Mouse (Mus musculus) left cerebral cortex, adult 18-20 months (tissue): Measurements from ENCODE around the gene Aff1. TPM values are rescaled to one million over a fixed set of nuclear protein-coding genes. Genes with fewer than 3 reads are reported as not detected.
A peak's percentile ranks its signal among the peaks of the same experiment; 100 is the strongest.

ENCODE experiments used
- DNase-seq, 2 experiments: peaks; one replicate each; pipeline ENCODE4 v3.0.0; 2021 to 2022; ENCODE audit warnings: low spot score in 2 of 2, mixed read lengths in 1 of 2
- total RNA-seq, 2 experiments: library from RNA; stranded (reverse); gene quantifications; 2 replicates each; pipeline ENCODE4 v1.2.3; 2021

The Aff1 gene
- total RNA-seq, 2 experiments from 2014 or later = 13.3 to 15.4 TPM

GRCm38 (mm10) chr5:103829158-103829557 is 137.0 kb downstream of the Aff1 start:
- no peak for DNase-seq

DNA sequence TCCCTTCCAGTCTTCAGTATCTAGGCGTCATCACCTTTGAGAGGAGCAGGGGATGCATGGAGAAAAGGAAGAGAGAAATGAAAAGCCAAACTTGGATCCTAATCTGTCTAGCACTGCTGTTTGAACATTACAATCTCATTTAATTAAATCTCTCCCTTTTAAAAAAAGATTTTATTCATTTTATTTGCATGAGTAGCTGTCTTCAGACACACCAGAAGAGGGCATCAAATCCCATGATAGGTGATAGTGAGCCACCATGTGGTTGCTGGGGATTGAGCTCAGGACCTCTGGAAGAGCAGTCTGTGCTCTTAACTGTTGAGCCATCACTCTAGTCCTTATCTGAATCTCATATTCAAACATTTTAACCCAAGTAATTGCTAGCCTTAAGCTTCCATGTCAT is 138.7 kb downstream of the Aff1 start:
- DNase-seq = no peak

GRCm38 (mm10) chr5:103835471-103836147 is 143.4 kb downstream of the Aff1 start:
- no peak for DNase-seq

DNA sequence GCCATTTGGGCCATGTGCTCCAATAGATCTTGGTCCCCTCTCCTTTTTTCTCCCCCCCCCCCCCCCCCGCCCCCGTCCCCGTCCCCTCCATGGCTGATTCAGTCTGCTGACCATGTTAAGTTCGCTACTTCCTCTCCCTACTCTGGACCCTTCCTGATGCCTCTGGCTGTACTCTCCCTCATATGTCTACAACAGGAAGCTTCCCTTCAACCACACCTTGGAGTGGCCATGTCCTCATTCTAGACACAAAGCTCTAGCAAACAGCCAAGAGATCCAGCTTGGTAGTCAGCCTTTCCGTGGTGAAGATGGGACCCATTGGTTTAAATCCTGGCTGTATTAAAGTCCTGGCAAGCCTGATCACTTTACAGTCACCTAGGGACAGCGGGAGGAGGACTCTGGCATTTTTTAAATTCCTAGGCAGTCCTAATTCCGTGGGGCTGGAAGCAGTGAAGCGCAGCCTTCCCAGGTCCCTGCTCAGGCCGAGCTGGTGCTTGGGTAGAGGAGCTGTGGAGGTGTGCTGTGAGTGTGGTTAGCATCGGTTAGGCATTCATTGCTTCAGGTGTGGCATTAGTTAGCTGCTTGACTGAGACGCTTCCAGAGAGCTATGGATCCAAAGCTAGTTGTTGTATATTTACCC is 144.1 kb downstream of the Aff1 start:
- no peak for DNase-seq

DNA sequence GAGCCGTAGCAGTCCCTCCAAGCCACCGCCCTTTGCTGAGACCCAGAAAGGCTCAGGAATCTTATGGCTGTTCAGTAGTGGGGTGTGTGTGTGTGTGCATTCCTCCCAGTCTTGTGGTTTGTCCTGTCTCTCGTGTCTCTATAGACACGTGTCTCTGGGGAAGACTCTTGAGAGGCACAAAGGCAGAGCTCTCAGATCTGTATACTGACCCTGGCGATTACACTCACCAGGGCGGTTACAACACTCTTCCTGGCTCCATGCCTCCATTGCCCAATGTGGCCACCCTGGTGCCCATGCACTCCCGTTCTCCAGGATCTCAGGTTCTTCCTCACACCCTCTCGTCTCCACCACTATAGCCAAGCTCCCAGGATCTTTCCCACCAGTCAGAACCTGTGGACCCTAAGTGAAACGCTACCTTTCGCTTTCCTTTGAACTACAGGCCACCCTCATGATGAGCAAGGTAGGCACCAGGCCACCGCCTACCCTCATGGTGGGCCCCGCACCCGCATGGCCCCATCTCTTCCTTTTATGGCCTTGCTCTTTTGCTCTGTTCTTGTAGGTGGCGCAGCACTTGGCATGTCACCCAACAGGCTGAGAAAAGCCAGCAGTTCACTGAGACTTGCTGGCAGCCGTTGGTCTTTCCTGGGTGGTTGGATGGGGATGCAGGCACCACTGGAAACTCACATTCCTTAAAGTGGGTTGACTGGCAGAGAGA is 146.5 kb downstream of the Aff1 start:
- DNase-seq = no peak

GRCm38 (mm10) chr5:103839265-103839626 is 147.1 kb downstream of the Aff1 start:
- DNase-seq = no peak

- peak; percentile 36 to 59 for DNase-seq
Observed at GRCm38 (mm10) chr5:103843938-103844337, 151.8 kb downstream of the Aff1 start.

DNA sequence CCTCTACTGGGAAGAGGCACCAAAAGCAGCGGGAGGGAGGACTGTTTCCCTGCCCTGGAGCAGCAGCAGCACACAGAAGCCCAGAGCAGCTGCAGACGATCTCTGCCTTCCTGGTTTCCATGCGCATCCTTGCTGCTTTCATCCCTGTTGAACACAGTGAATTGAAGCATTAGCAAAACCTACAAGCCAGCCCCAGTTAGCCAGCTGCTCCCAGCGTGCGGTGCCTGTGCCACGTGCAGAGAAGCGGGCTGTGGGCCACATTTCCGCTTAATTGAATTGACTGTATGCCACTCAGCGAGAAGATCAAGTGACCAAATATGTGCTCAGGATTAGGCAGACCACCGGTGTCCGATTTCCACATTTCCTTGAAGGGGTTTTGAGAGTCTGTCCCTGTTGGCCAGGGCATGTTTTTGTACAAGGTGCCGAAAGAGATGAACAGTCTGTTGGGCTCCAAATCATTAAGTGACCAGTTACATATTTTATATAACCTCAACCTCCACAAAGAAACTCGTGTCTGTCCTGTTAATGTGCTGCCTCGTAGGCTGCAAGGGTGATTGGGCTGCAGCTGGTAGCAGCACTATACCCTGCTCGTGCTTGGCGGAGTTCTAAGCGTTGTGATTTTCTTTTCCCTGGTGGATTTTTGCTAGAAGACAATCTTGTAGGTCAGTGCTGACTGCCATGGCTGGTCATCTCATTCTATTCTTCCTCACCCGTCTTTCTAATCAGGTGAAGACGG is 153.4 kb downstream of the Aff1 start:
- no peak for DNase-seq

DNA sequence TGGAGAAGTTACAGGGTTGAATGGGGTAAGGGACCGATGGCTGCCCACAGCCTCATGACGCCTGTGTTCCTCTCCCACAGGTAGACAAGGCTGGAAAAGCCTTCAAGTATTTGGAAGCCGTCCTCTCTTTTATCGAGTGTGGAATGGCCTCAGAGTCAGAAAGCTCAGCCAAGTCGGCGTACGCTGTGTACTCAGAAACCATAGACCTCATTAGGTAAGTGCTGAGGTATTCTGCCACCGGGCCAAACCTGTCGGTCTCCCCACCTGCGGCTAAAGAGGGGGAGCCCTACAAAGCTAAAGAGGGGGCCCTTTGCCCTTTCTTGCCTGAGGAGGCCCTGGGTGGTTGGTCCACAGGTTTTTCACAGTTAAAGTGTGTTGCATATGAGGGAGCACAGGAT is 154.0 kb downstream of the Aff1 start:
- no peak for DNase-seq

DNA sequence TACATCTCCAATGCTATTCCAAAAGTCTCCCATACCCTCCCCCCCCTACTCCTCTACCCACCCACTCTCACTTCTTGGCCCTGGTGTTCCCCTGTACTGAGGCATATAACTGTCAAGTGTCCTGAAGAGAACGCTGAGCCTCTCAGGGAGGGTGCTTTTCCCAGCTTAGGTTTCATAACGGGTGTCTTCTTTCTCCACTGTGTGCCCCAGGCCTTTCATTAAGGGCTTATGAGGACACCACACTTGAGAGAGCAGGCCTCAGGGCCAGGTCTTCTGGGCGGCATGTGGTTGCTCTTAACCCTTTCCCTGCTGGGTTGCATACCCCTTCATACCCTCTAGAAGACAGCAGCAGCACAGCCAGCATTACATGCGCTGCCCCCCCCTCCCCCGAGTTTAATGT is 154.4 kb downstream of the Aff1 start:
- DNase-seq = no peak

- DNase-seq = no peak
Observed at GRCm38 (mm10) chr5:103848546-103848945, 156.4 kb downstream of the Aff1 start.

DNA sequence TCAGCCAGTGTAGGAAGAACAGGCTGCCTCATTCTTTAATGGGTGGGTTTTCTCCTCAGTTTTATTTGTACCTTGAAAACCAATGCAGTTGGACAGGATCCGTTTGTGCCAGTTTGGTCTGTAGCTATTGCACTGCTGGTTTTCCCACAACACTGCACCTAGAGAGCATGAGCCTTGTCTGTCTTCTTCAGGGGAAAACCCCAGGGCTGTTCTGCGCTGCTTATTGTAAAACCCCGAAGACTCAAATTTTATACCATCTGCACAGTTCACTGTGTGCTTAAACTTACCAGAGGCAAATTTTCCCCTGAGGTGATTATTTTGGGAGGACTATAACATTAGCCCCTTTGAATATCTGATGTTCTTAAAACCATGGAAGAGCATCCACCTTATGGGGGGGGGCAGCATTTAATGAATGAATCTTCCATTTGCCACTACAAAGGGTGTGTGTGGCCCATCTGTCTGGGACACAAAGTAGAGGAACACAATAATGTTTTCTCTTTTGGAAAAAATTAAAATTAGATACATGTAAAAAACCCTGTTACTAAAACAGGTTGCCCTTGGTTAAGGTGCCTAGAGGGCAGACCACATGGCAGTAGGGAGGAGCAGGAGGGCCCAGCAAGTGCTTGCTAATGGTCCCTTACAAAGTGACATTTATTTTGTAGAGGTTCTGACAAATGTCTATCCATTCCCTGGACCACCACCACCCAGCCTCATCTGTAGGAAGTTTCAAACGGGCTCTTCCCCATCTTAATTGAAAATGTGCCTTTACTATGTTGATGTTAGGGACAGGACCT is 160.8 kb downstream of the Aff1 start:
- DNase-seq = no peak

GRCm38 (mm10) chr5:103854041-103854806 is 162.1 kb downstream of the Aff1 start:
- DNase-seq = peak; percentile 62 to 66

DNA sequence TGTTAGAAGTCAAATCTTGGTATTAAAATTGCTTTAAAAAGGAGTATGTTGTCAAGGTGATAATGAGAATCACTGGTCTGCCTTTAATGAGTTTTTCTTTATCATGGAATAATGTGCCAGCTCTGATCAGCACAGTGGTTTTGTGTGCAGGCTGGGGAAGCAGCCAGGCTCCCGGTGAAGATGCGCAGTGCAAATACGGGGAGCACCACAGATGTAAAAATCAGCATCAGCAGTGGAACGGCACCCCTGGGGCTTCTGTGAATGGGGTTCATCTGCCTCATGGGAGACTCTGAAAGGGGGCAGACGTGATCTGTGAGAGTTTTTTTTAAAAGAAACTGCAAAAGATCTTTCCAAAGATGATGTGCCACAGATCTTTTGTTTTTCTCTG is 162.6 kb downstream of the Aff1 start:
- DNase-seq = no peak

DNA sequence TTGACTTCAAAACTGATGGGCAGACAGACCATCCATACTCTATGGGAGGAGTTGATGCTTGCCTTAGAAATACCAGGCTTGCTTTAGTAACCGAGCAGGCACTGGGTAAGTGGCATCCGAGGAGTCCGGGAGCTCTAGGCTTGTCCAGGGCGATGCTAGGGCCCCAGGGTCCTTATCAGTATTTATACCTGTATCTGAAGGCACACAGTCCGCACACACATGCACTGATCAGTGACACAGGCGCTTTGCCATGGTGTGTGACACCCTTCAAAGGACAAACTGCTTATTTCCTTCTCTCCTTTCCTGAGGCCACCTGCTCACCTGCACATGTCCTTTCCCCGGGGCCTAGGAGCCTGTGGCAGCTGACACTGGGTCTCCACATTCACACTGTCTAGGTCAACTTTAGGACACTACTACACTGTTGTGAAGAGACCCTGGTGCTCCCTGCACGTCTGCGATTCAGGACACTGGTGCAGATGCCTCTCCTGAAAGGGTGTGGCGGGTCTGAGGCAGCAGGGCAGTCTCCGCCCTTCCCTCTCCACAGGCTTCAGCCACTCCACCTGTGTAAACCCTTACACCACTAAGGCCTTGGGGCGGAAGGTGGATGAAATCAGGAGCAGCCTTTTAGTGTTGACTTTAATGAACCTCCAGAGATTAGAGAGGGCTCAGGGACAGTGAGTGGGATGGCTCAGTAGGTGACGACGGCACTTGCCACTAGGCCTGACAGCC is 163.5 kb downstream of the Aff1 start:
- DNase-seq = no peak

- DNase-seq = peak in 1 of 2 experiments; percentile 39
Observed at GRCm38 (mm10) chr5:103856286-103857009, 164.3 kb downstream of the Aff1 start.

DNA sequence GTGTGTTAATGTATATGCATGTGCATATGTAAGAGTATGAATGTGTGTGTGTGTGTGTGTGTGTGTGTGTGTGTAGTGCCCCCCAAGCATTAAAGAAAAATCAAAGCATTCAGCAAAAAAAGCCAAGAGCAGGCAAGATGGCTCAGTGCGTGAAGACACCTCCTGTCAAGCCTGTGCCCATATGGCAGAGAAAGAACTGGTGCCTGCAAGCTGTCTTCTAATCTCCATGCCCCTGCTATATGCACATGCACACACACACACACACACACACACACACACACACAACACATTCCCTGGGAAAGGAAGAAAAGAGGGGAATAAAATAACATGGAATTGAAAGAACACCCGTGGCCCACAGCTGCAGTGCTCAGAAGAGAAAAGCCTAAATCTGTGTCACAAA is 165.0 kb downstream of the Aff1 start:
- no peak for DNase-seq

GRCm38 (mm10) chr5:103860622-103861021 is 168.4 kb downstream of the Aff1 start:
- DNase-seq = no peak

DNA sequence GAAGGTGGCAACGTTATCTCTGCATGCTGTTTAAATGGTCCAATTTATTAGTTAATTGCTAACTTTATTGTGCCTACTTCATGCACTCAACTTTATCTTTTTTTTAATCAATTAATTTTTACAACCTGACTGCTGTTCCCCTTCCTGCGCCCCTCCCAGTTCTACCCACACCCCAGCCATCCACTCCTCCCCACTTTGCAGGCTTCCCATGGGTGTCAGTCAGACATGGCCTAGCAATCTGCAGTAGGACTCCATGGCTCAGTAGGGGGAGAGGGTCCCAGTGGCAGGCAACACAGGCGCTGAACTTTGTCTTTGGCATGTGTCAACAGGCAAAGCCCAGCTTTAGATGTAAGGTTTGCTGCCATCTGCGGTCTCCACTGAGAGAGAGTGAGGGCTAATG is 171.6 kb downstream of the Aff1 start:
- no peak for DNase-seq
